Mouse (Mus musculus): ENCODE data around the gene Lmnb2. TPM values are rescaled to one million over a fixed set of nuclear protein-coding genes. Genes with fewer than 3 reads are reported as not detected.
A peak's percentile ranks its signal among the peaks of the same experiment; 100 is the strongest.

The Lmnb2 gene
- polyA plus RNA-seq, 1 experiment from 2014 or later = 21.6 TPM

DNA sequence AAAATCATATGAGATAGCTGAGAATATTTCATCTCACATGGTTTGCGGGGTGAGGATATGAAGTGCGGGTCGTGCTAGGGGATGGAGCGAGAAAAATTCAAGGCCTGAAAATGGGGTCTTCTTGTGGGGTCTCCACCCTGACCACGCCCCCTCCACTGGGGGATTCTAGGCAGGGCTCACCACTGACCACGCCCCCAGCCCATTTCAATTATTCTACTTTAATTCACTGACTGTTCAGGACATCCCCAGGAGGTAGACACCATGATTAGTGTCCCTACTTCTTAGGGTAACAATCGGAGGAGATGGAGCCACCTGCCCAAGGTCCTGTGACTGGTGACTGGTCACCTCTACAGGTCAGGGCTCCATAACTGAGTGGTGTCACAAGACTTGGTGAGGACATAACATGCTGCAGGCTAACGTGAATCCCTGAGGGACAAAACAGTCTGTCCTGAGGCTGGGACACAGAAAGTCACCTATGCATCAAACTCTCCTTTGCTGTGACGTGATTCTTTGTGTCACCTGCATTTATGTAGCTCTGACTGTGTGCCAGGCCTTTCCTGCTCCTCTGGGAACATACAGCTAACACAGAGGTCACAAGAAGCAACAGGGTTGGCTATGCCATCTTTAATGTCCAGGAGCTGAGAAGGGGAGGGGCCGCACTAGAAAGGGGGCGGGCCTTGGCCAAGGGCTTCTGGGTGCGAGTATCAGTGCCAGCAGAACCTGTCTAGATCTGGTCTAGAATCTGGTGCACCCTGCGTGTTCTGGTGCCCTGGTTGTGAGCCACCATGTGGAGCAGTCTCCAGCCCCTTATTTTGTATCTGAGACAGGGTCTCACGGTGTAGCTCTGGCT, 16.3 kb upstream of the Lmnb2 start:
- no peaks in the 10 kb centered on the region for H3K9me3 ChIP-seq (ENCODE audit: control insufficient read depth, low read length)
- H3K36me3 ChIP-seq (ENCODE audit: control insufficient read depth, insufficient read depth, low read length) = no peaks in the 10 kb centered on the region
- H3K27me3 ChIP-seq (replicated peaks; ENCODE audit: control insufficient read depth, insufficient read depth, low read length) = peaks cover 15% of the 10 kb centered on the region
- no peak for ATAC-seq (ENCODE audit: low read depth)
- H3K9ac ChIP-seq (ENCODE audit: low read depth, low read length) = no peak overlapping the region
- H3K27ac ChIP-seq (replicated peaks; ENCODE audit: low read depth, low read length) = no peak overlapping the region
- no peak overlapping the region for H3K4me2 ChIP-seq (ENCODE audit: low read depth, low read length)
- no peak for DNase-seq (ENCODE audit: low spot score)
- 47% methylated on average over 14 of the region's 14 CpGs for WGBS
- peaks cover 80% of the 10 kb centered on the region for H3K4me1 ChIP-seq (ENCODE audit: control insufficient read depth, insufficient read depth, low read length)
- H3K4me3 ChIP-seq (ENCODE audit: low read depth, low read length) = no peak overlapping the region

GRCm38 (mm10) chr10:80933421-80933979, 15.5 kb upstream of the Lmnb2 start:
- 3% methylated on average over 21 of the region's 21 CpGs for WGBS
- DNase-seq (ENCODE audit: low spot score) (peak; percentile 68), ATAC-seq (ENCODE audit: low read depth) (no peak)
- Histone ChIP-seq H3K36me3 (ENCODE audit: control insufficient read depth, insufficient read depth, low read length) (no peaks in the 10 kb centered on the region), H3K4me1 (ENCODE audit: control insufficient read depth, insufficient read depth, low read length) (peaks cover 77% of the 10 kb centered on the region), H3K4me3 (ENCODE audit: low read depth, low read length) (peak overlapping the region; percentile 63), H3K9me3 (ENCODE audit: control insufficient read depth, low read length) (no peaks in the 10 kb centered on the region), H3K27ac (replicated peaks; ENCODE audit: low read depth, low read length) (peak overlapping the region; percentile 4; the same call in 1 of the 2 replicates), H3K9ac (ENCODE audit: low read depth, low read length) (0 out of 2 replicates have a peak overlapping the region, but pooled peaks have one; percentile 3), H3K4me2 (ENCODE audit: low read depth, low read length) (peak overlapping the region; percentile 94), H3K27me3 (replicated peaks; ENCODE audit: control insufficient read depth, insufficient read depth, low read length) (peaks cover 15% of the 10 kb centered on the region)

DNA sequence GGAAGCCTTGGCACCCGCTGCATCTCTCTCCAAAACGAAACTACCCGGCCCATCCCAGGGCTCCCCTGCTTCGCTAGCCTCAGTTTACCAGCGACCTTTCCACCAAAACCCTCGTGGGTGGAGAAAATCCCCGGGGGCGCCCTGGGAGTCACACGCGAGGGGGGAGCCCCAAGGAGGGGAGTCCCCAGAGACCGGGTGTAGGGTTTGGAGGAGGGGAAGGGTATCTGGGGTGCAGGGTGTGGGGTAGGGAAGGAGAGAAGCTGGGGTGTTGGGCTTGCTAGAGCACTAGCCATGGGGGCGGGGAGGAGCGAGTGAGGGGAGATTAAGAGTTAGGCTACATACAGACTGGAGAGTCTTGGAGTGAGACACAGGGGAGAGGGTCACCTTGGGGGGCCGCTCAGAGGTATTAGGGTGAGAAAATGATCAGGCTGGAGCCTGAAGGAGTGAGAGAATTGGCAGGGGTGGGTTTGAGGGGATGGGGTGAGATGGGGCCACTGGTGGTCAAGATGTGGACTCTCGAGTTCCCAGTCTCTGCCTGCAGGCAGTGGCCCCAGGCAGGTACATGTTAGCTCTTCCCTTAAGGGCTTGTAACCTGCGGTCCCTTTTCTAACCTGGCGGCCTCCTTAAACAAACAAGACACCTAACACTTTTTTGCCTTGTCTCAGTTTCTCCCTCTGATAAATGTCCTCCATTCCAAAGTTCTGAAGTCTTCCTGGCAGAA, 14.8 kb upstream of the Lmnb2 start:
- DNase-seq (ENCODE audit: low spot score) (peak; percentile 17), ATAC-seq (ENCODE audit: low read depth) (no peak)
- Histone ChIP-seq H3K36me3 (ENCODE audit: control insufficient read depth, insufficient read depth, low read length) (no peaks in the 10 kb centered on the region), H3K9me3 (ENCODE audit: control insufficient read depth, low read length) (no peaks in the 10 kb centered on the region), H3K4me3 (ENCODE audit: low read depth, low read length) (peak overlapping the region; percentile 63), H3K9ac (ENCODE audit: low read depth, low read length) (peak overlapping the region; percentile 73), H3K27ac (replicated peaks; ENCODE audit: low read depth, low read length) (peak overlapping the region; percentile 4; the same call in 1 of the 2 replicates), H3K27me3 (replicated peaks; ENCODE audit: control insufficient read depth, insufficient read depth, low read length) (peaks cover 15% of the 10 kb centered on the region), H3K4me1 (ENCODE audit: control insufficient read depth, insufficient read depth, low read length) (peaks cover 71% of the 10 kb centered on the region), H3K4me2 (ENCODE audit: low read depth, low read length) (peak overlapping the region; percentile 94)
- WGBS = 2% methylated on average over 17 of the region's 17 CpGs

- WGBS = 1% methylated on average over 20 of the region's 20 CpGs
- DNase-seq (ENCODE audit: low spot score) (peak; percentile 66), ATAC-seq (ENCODE audit: low read depth) (no peak)
- Histone ChIP-seq H3K9me3 (ENCODE audit: control insufficient read depth, low read length) (no peaks in the 10 kb centered on the region), H3K27ac (replicated peaks; ENCODE audit: low read depth, low read length) (0 out of 2 replicates have a peak overlapping the region, but pooled peaks have one; percentile 3), H3K4me3 (ENCODE audit: low read depth, low read length) (peak overlapping the region; percentile 63), H3K4me2 (ENCODE audit: low read depth, low read length) (peak overlapping the region; percentile 94), H3K4me1 (ENCODE audit: control insufficient read depth, insufficient read depth, low read length) (peaks cover 64% of the 10 kb centered on the region), H3K9ac (ENCODE audit: low read depth, low read length) (peak overlapping the region; percentile 73), H3K36me3 (ENCODE audit: control insufficient read depth, insufficient read depth, low read length) (no peaks in the 10 kb centered on the region), H3K27me3 (replicated peaks; ENCODE audit: control insufficient read depth, insufficient read depth, low read length) (peaks cover 15% of the 10 kb centered on the region)
Measured at GRCm38 (mm10) chr10:80932206-80932605, 14.2 kb upstream of the Lmnb2 start.

DNA sequence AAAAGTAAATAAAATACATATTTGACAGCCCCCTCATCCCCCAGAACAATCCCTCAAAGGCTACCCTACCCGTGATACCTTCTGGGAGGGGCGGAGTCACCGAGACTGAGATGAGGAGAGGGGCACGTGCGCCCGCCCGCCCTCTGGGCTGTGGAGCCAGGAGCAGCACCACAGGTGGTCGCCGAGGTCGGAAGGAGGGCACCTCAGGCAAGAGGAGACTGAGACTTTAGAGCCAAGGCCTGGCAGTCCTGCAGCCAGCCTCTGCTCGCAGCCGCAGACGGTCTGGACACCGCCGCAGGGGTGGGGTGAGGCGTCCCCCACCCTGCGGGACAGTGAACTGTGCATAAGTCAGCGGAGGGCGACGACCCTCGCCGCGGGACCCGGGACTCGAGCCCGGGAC, 13.7 kb upstream of the Lmnb2 start:
- Histone ChIP-seq H3K36me3 (ENCODE audit: control insufficient read depth, insufficient read depth, low read length) (no peaks in the 10 kb centered on the region), H3K4me2 (ENCODE audit: low read depth, low read length) (peak overlapping the region; percentile 94), H3K9me3 (ENCODE audit: control insufficient read depth, low read length) (no peaks in the 10 kb centered on the region), H3K9ac (ENCODE audit: low read depth, low read length) (peak overlapping the region; percentile 73), H3K4me1 (ENCODE audit: control insufficient read depth, insufficient read depth, low read length) (peaks cover 59% of the 10 kb centered on the region), H3K27me3 (replicated peaks; ENCODE audit: control insufficient read depth, insufficient read depth, low read length) (peaks cover 15% of the 10 kb centered on the region), H3K4me3 (ENCODE audit: low read depth, low read length) (peak overlapping the region; percentile 63), H3K27ac (replicated peaks; ENCODE audit: low read depth, low read length) (0 out of 2 replicates have a peak overlapping the region, but pooled peaks have one; percentile 3)
- WGBS = 1% methylated on average over 17 of the region's 26 CpGs
- ATAC-seq (ENCODE audit: low read depth) = no peak
- no peak for DNase-seq (ENCODE audit: low spot score)

GRCm38 (mm10) chr10:80931153-80931671, 13.2 kb upstream of the Lmnb2 start:
- Histone ChIP-seq H3K9ac (ENCODE audit: low read depth, low read length) (peak overlapping the region; percentile 73), H3K27me3 (replicated peaks; ENCODE audit: control insufficient read depth, insufficient read depth, low read length) (peaks cover 15% of the 10 kb centered on the region), H3K4me2 (ENCODE audit: low read depth, low read length) (peak overlapping the region; percentile 94), H3K27ac (replicated peaks; ENCODE audit: low read depth, low read length) (no peak overlapping the region), H3K36me3 (ENCODE audit: control insufficient read depth, insufficient read depth, low read length) (no peaks in the 10 kb centered on the region), H3K4me1 (ENCODE audit: control insufficient read depth, insufficient read depth, low read length) (peaks cover 54% of the 10 kb centered on the region), H3K4me3 (ENCODE audit: low read depth, low read length) (peak overlapping the region; percentile 63), H3K9me3 (ENCODE audit: control insufficient read depth, low read length) (no peaks in the 10 kb centered on the region)
- WGBS = 3% methylated on average over 5 of the region's 14 CpGs
- peak; percentile 16 for DNase-seq (ENCODE audit: low spot score)
- no peak for ATAC-seq (ENCODE audit: low read depth)

GRCm38 (mm10) chr10:80930361-80931152, 12.5 kb upstream of the Lmnb2 start:
- peak; percentile 43 for DNase-seq (ENCODE audit: low spot score)
- no peak for ATAC-seq (ENCODE audit: low read depth)

More at GRCm38 (mm10) chr10:80930361-80931152, 12.5 kb upstream of the Lmnb2 start:
- peak overlapping the region; percentile 63 for H3K4me3 ChIP-seq (ENCODE audit: low read depth, low read length)
- no peaks in the 10 kb centered on the region for H3K9me3 ChIP-seq (ENCODE audit: control insufficient read depth, low read length)
- peak overlapping the region; percentile 56; the same call in 1 of the 2 replicates for H3K27ac ChIP-seq (replicated peaks; ENCODE audit: low read depth, low read length)
- H3K27me3 ChIP-seq (replicated peaks; ENCODE audit: control insufficient read depth, insufficient read depth, low read length) = peaks cover 15% of the 10 kb centered on the region
- H3K36me3 ChIP-seq (ENCODE audit: control insufficient read depth, insufficient read depth, low read length) = no peaks in the 10 kb centered on the region
- H3K9ac ChIP-seq (ENCODE audit: low read depth, low read length) = peak overlapping the region; percentile 73
- WGBS = 1% methylated on average over 42 of the region's 45 CpGs
- H3K4me2 ChIP-seq (ENCODE audit: low read depth, low read length) = peak overlapping the region; percentile 94
- H3K4me1 ChIP-seq (ENCODE audit: control insufficient read depth, insufficient read depth, low read length) = peaks cover 48% of the 10 kb centered on the region
